Mouse (Mus musculus) common myeloid progenitor, adult 5-6 weeks (primary cell): ENCODE measurements at regions not wholly inside any gene's neighbourhood (a gene's known extent, or its start where the extent isn't known, plus 50 kb on each side); places are given as distances from the start of the nearest gene placed in this dataset.

Source experiments
- ATAC-seq: replicated peaks from 2 replicates; pipeline ENCODE4 v1.8.0; 2016; ENCODE audit warnings: low read depth, mild to moderate bottlenecking, moderate TSS enrichment, inconsistent platforms; ENCODE audit not compliant: poor library complexity, severe bottlenecking

GRCm38 (mm10) chr3:58135607-58136365 lies 278.7 kb upstream of the Tsc22d2 start:
- no peak for ATAC-seq

- 0 out of 2 replicates have a peak, but pooled peaks have one; percentile 42 for ATAC-seq
These were observed 275.6 kb upstream of the Tsc22d2 start for GRCm38 (mm10) chr3:58138726-58139585.

- ATAC-seq = no peak
These were observed 268.4 kb upstream of the Tsc22d2 start for GRCm38 (mm10) chr3:58146108-58146507.

- no peak for ATAC-seq
These were observed 267.8 kb upstream of the Tsc22d2 start for GRCm38 (mm10) chr3:58146762-58147161.

- no peak for ATAC-seq
These were observed 261.4 kb upstream of the Tsc22d2 start for GRCm38 (mm10) chr3:58153141-58153540.

- no peak for ATAC-seq
These were observed 260.4 kb upstream of the Tsc22d2 start for GRCm38 (mm10) chr3:58153874-58154756.

- ATAC-seq = peak; percentile 74
These were observed 255.1 kb upstream of the Tsc22d2 start for GRCm38 (mm10) chr3:58159384-58159783.

DNA sequence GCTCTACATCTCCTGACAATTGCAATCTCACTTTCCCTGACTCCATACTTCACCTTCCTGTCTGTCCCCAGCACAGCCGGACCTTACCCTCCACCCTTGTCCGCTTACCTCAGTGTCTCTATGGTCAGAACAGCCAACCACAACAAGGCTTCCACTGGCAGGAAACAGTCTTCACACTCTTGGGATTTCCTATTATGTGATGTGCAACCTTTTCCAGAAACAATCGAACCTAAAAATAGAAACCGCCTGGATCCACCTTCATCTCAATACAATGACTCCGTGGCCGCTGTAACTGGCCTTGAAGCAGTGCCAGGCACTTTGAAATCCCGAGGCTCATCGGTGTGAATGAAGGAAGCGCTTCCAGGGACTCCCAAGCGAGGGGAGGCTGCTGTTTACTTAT lies 252.3 kb upstream of the Tsc22d2 start:
- no peak for ATAC-seq

DNA sequence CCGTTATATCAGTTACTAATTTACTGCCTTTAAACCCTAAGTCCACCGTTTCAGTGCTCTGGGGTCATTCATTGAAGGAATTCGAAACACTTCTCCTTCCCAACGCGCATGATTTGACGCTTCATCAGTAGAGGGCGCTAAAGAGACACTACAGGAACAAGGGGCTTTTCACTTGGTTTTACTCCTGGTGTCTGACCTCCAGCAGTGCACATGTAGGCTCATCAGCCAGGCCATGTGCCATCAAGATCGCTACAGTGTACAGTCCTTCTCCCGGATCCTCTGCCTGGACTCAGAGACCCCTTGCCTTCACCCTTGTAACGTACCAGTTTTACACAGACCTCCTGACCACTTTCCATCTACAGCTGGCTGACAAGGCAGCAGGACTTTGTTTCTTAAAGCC lies 250.7 kb upstream of the Tsc22d2 start:
- peak; percentile 95 for ATAC-seq

DNA sequence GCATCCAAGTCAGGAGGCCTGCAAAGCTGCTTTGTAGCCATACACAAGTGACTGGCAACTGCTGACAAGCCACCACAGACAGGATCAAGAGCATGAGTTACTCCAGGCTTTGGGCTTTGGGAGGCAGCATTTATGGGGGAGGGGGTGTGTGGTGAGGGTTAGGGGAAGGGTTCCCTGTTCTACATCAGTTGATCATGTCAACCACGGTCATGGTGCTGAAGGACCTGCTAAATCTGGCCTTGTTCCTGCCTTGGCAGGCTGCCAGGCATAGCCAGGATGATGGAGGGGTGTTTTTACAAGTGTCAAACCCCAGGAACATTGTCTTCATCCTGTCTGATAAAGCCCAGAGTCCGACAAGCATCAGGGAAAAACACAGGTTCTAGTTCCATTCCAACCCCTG lies 247.9 kb upstream of the Tsc22d2 start:
- no peak for ATAC-seq

- no peak for ATAC-seq
These were observed 247.4 kb upstream of the Tsc22d2 start for GRCm38 (mm10) chr3:58167121-58167520.

- no peak for ATAC-seq
These were observed 246.7 kb upstream of the Tsc22d2 start for GRCm38 (mm10) chr3:58167761-58168290.

GRCm38 (mm10) chr3:58168522-58169185 lies 245.9 kb upstream of the Tsc22d2 start:
- ATAC-seq = no peak

GRCm38 (mm10) chr3:58169786-58170185 lies 244.7 kb upstream of the Tsc22d2 start:
- no peak for ATAC-seq

GRCm38 (mm10) chr3:58172096-58172495 lies 242.4 kb upstream of the Tsc22d2 start:
- no peak for ATAC-seq

- no peak for ATAC-seq
These were observed 240.7 kb upstream of the Tsc22d2 start for GRCm38 (mm10) chr3:58173821-58174220.

DNA sequence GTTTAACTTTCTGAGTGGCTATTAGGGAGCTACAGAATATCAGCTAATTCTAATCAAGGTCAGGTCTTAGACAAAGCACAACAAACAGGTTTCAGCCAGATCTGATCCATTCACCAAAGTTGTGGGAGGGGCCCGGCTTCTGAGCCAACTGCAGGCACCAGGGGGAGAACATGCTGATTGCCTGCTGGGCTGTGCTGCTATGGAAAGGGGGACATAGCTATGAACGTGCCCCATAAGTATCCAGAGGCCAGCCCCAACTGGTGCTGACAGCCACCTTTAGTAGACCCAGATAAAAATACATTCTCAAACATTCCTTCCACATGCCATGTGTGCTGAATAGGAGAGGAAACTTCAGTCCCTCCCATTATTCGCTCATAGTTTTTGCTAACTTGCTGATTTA lies 232.8 kb upstream of the Tsc22d2 start:
- ATAC-seq = no peak

DNA sequence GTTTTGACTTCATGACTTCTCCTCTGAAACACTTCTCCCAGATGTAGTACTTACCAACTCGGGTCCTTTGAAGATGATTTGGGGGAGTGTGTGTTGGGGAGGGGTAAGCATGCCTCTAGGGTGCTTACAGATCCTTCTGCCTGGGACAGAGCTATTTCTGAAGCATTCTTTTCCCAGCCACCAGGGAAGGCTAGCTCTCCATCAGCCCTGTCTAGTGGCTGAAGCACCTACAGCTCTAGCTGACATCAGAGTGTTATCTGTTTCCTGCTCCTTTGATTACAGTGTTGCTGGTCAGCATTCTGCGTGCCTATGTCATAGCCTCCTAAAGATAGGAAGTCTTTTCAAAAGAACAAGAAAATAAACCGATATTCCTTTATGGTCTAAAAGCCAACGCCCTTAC lies 232.2 kb upstream of the Tsc22d2 start:
- no peak for ATAC-seq

- ATAC-seq = no peak
These were observed 231.2 kb upstream of the Tsc22d2 start for GRCm38 (mm10) chr3:58183279-58183678.

- no peak for ATAC-seq
These were observed 214.1 kb upstream of the Tsc22d2 start for GRCm38 (mm10) chr3:58200462-58200861.
